Mouse (Mus musculus): Measurements from ENCODE around the gene Myo18a.
"Not testable (repeated sequence)": the region's sequence is repeated elsewhere in the genome, so short reads cannot be mapped to it uniquely, and the experiment has no call there.

The Myo18a gene

DNA sequence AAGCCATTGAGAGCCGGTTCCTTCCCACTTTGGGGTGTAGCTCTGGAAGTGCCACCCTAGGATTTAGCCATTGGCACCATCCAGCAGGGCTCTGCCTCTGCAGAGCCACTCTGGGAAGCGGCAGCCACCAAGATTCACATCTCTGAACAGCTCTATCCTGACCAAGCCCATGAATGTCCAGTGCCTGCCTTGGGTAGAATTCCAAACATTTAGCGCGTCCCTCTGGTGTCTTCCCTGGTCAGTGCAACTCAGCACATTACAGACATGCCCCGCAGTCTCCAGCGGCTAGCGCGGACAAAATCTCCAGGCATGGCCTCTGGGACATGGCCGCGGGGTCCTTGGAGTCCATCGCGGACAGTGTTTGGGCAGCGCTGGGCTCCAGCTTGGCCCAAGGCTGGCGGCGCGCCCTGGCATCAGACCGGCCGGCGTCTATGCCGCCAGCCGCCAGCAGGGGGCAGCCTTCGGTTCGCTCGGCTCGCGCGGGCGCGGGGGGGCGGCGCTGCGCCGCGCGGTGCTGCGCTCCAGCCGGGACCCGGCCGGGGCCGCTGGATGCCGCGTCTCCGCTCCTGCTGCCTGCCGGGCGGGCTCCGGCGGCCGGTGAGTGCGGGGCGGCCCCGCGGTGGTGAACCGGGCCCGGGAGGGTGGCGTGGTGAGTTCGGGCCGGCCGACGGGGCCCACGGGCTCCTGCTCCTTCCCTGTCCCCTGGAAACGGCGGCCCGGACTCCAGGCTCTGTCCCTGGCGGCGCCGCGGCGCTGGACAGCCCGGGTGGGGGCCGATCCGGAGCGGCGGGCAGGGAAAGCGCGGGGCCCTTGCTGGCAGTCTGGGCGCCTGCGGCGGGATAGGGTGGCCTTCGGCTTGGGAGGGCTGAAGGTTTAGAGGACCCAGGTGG lies at the start of gene Myo18a:
Gene Myo18a (plus strand): TSS at position 464 of the 890 bp plus-strand sequence.
- peak; percentile 86 for DNase-seq

DNA sequence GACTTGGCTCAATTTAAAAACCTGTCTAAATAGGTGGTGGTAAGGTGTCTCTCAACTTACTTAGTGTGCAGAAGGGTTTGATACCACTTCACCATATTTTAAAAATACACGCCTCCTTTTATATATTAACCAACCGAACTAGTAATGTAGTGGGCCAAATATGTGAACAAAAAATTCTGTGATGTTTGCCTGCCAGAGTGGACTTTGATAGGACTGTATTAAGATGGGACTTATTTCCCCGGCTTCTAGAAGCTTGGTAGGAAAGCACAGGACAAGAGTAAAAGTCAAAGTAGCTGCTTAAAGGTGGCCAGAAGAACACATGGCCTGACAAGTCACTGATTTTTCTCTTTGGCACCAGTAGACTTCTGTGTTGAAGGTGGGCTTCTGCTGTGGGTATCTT lies 49.3 kb upstream of the Myo18a start:
- DNase-seq, result no peak

DNA sequence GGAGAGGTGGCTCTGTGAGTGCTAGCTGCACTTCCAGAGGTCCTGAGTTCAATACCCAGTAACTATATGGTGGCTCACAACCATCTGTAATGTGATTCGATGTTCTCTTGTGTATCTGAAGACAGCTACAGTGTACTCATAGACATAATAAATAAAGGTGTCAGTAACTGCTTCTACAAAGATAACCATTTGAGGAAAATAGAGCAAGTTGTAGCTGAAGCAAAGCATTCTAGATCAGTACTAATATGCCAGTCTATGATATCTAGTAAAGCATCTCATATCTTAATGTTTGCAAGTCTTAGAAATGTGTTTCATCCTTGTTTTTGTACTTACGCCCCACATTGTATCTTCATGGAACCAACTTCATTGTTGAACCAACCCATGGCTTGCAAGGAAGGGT lies 44.0 kb upstream of the Myo18a start:
- no peak for DNase-seq

DNA sequence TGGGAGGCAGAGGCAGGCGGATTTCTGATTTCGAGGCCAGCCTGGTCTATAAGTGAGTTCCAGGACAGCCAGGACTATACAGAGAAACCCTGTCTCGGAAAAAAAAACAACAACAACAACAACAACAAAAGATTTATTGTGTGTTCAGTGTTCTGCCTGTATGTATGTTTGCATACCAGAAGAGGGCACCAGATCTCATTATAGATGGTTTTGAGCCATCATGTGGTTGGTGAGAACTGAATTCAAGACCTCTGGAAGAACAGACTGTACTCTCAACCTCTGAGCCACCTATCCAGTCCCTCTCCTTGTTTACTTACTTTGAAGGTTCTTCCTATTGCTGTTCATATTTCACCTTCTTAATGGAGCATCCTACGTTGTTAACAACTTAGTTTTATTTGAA lies 41.7 kb upstream of the Myo18a start:
- DNase-seq, result no peak

DNA sequence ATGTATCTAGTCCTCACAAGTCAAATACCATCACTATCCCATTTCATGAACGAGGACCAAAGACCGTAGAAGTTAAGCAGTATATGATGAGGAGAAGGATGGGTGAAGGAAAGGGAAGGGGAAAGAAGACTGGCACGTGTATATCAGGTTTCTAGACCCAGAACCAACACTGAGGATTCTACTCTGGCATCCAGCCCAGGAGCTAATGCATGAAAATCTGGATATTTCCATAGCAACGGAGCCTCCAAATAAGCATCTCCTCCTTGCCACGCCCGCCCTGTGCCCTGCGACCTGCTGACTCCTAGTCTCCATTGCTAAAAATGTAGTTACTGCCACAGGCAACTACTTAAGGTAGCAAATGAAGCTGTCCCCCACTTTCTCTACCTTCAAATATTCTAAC lies 38.3 kb upstream of the Myo18a start:
- DNase-seq, result no peak

DNA sequence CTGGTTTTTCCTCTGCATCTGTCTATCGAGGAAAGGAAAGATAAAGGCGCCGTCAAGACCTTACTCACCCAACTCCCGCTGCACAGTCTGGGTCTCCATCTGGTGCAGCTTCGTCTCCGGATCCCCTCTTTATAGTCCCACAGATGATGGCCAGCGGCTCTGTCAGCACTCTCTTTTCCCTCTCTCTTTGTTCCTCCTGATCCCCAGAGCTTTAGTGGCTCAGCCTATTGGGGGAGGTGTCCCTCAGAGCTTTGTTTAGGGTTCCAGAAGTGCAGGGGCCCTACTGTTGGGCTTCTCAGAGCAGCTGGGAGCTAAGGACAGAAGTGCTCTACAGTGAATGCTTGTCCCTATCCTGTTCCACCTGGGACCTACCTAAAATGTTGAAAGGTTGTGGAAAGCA lies 37.9 kb upstream of the Myo18a start, which contains the start of gene Cryba1:
Gene Cryba1 (minus strand): TSS at position 101 of the 400 bp plus-strand sequence.
- no peak for DNase-seq

DNA sequence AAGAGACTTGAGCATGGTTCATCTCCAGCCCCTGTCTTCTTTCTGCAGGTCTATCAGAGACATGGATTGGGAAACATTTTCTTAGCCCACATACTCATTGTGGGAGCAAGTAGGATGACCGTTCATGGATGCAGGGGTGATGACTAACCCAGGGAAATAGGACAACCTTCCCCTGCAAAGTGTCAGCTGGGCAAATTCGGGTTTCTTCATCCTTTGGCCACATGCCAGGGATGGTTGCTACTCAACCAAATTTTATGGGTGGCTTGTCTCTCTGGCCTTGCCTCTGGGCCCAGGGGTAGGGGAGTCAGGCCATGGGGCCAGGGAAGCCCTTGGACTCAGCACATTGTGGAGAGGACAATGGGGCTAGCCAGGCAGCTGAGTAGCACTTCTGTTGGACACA lies 34.5 kb upstream of the Myo18a start:
- no peak for DNase-seq

DNA sequence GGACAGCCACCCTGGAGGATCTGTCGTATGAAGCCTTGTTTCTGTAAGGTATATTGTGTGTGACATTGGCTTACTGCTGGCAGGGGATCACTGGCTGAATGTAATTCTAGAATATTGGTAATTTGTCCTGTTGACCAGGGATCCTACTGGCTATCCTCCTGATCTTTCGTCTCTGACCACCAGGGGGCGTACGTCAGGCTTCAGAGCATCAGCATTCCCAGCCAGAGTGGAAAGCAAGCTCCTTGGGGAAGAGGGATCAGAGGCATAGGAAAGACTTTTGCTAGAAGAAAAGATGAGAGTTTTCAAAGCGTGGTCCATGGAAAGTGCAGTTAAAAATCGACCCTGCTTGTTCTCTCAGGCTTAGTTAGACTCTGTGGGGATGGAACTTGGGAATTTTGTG lies 25.8 kb upstream of the Myo18a start:
- peak; percentile 72 for DNase-seq

DNA sequence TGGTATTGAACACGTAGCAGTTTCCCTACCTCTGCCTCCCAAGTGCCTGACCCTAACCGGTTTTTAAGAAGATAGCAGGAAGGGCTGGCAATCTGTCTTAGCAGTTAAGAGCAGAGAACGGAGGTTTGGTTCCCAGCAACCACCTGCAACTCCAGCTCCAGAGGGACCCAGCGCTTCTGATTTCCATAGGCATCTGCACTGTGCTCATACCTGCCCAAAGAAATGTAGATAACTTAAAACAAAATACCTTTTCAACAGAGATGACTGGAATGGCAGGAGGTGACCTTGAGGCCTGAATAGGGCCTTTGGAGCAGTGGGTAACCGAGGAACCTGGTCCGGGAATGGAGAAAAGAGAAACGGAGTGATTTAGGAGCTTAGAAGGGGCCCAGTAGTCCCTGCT lies 24.5 kb upstream of the Myo18a start:
- no peak for DNase-seq

DNA sequence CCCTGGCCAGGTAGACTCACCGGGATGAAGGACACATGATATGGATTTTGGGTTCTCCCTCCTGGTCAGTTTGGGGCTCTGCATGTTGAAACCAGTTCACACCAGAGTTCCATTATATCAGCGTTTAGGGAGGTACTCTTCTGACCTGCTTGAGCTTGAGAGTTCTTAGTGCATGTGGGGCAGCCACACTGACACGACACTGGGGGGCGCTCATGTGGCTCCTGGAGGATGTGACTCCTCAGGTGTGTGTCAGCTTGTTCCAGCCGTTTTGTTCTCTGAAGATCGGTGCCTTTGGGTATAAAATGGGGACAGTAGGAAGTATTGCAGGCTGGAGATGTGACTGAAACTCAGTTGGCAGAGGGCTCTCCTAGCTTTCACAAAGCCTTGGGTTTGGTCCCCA lies 19.1 kb upstream of the Myo18a start:
- no peak for DNase-seq

DNA sequence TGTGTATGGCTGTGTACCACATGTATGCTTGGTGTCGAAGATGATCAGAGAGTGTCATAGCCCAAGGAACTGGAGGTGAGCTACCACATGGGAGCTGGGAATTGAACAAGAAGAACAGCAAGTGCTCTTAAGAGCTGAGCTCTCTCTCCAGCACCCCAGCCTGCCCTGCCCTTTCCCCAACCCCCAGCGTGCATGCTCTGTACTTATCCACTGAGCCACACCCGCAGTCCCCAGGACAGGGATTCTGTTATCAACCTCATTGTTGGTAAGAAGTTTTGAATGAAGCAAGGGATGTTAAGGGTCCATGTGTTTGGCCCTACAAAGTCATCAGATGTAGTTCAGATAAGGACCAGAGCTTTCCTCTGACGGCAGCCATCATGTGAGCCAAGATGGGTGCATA lies 16.4 kb upstream of the Myo18a start:
- DNase-seq, result no peak

DNA sequence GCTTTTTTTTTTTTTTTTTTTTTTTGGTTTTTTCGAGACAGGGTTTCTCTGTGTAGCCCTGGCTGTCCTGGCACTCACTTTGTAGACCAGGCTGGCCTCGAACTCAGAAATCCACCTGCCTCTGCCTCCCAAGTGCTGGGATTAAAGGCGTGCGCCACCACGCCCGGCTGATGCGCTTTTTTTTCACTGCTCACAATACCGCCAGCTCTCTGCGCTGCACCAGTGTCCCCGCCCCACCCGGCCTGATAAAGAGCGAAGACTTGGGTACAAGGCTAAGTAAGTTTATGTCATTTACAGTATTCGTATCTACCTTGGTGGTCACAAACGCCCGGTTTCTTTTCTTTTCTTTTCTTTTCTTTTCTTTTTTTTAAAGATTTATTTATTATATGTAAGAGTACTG lies 15.9 kb upstream of the Myo18a start:
- not testable (repeated sequence) for DNase-seq

DNA sequence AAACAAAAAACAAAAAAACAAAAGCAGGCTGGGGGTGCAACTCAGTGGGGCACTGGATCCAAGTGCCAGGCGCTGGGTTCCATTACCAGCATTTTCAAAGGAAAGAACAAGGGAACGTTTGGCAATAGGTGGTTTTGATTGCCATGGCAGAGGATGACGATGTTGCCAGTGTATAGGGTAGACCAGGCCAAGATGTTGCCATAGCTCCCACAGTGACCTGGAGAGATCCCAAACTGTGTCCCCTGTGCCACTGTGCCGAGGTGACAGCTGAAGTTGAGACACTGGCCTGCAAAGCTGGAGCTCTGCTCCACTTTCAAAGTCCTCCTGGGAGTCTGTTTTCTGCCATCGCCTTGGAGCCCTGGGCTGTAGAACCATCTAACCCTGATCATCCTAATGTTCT lies 14.1 kb upstream of the Myo18a start:
- DNase-seq, result no peak

DNA sequence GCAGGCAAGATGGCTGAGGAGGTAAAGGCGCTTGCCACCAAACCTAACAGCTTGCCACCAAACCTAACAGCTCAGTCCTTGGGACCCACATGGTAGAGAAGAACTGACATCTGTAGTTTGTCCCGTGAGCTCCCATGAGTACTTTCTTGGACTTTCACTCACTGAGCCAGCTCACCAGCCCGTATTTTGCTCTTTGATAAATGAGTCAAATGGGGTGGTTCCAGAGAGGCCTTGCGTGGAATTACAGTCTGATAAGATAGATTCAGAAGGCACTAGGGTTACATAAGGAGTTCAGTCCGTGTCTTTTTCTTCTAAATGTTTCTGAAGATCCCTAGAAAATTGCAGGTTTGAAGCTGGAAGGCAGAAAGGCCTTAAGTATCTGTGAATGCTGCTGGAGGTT lies 10.5 kb upstream of the Myo18a start:
- no peak for DNase-seq

DNA sequence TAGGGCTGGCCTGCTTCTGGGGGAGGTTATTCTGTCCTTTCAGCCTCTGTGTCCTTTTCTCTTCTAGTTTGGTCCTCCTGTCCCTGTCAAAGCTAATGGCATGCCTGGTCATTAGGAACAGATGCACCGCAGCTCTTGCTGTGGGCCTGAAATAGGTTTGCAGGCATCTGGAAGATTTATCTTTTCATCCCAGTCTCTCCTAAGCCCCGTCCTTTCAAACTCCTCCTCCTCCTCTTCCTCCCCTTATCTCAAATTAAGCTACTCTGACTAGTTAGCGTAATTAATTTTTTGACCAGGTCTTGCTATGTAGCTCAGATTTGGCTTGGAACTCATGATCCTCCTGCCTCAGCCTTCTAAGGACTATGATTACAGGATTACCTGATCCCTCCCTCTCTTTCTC lies 9.6 kb upstream of the Myo18a start:
- DNase-seq, result no peak

DNA sequence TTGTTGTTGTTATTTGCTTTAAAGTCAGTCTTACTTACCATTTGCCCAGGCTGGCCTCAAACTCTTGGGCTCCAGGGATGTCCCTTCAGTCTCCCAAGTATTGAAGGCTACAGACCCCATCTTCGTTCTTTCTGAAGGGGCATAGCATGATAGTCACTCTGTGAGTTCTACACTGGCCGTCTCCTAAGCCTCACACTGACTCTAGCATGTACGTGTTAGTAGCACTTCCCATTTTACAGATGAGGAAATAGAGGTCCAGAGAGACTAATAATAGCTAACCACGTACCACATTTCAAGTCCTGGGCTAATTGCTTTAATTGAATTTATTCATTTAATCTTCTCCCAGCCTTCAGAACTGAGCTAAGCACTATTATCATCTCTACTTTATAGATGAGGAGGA lies 3.0 kb upstream of the Myo18a start:
- no peak for DNase-seq

DNA sequence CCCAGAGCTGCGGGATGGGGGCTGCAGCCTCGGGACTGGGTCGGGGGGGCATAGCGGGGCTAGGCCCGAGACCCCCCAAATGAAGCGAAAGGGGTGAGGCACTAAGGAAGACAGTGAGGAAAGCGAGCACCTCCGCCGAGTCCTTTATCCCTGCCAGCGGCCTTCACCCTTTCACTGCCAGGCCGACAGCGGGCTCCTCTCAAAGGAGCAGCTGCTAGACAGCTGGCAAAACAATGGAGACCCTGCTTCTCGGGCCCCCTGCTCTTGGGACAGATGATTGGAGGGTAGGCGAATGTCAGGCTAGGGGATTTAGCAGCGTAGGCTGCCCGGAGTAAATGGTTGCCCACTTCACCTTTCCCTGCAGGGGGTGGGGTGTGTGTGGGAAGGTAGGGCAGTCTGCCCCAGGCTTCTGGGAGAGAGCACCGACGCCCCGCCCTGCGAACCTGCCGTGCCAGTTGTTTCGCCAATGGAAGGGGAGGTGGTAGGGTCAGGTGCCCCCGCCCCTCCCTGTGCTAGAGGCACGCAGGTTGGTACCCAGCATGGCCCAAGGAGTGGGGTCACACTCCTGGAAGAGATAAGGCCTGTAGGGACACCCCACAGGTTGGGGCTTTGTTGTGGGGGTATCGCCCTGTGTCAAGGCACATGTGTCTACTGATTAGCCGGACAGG lies 761 bp downstream of the Myo18a start:
- DNase-seq, result peak; percentile 58

DNA sequence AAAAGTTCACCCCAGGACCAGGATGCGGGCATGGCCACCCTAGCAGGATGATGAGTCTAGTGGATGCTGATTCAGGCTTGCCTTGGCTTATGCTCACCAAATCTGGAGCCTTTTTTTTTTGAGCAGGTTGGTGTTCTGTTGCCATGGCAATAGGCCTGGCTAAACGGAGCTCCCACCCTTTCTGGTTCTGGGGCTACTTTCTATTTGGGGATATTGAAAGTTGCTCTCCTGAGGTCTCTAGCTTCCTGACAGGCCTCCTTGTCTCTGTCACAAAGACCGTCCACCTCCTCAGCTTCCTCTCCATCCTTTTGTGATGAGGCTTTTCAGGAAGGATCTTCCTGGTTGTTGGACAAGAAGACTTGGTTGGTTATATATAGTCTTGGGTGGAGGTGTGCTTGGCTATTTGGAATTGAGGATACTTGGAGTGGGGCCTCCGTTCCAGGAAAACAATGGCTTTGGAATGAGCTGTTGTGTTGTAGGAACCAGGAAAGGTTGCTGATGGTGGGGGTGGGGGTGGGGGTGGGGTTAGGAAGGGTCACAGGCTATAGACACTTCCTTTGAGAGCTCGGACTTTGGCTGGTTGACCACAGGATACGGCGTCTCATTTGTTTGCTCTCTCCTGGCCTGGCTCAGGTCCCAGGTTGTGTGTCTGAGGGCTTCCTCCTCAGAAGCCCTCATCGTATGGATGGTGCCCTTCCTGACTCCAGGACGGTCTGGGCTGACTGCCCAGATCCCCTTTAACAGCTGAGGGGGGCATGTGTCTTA lies 1.8 kb downstream of the Myo18a start:
- DNase-seq, result peak; percentile 57

DNA sequence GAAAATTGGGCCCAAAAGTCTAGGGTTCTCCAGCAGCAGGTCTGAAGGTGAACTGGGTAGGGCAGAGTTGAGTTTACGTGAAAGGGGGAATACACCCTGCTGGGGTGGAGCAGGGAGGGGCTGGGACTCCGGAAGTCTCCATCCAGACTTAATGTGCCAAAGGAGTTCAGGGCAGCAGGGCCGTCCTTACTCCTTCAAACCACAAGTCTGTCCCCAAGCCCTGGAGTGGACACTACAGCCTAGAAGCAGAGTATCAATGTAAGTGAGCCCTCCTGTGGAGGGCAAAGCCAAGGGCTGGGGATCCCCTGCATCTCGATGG lies 2.4 kb downstream of the Myo18a start:
- no peak for DNase-seq

DNA sequence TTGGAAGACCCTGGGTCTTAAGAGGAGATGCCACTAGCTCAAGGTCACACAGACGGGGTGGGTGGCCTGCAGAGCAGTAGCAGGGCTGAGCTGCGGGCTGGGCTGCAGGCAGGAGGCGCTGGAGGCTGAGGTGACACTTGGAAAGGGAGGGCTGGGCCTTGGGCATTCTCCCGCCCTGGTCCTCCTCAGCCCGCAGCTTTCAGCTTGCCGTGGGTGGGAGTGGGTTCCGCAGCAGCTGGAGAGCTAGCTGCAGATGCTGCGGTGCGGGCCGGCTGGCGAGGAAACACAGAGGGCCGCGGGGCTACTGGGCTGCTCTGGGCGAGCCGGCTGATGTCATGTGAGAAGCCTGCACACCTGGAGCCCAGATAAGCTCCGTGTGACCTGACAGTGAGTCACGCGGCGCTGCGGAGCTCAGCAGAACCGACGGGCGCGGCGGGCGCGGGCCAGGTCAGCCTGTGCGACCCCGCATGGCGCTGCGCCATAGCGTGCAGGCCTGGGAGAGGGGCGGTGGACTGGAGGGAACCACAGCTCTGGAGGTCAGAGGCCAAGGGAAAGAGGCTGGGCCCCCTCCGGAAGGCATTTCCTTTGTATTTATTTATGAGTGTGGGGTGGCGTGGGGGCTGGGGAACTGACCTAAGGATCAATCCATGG lies 3.4 kb downstream of the Myo18a start:
- peak; percentile 58 for DNase-seq

DNA sequence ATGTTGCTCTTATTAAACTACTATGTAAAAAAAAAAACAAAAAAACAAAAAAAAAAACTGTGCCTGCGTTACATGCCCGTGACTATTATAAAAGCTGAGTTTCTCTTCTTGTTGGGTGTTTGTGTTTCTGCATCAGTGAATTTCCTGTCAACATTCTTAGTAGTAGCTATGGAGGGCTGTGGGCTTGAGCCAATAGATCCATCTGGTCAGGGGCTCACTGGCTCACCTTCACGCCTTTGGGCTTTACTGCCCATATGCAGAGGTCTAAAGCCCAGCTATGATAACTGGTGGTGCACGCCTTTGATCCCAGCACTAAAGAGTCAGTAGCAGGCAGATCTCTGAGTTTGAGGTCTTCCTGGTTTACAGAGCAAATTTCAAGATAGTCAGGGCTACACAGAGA lies 6.5 kb downstream of the Myo18a start:
- DNase-seq, result no peak

DNA sequence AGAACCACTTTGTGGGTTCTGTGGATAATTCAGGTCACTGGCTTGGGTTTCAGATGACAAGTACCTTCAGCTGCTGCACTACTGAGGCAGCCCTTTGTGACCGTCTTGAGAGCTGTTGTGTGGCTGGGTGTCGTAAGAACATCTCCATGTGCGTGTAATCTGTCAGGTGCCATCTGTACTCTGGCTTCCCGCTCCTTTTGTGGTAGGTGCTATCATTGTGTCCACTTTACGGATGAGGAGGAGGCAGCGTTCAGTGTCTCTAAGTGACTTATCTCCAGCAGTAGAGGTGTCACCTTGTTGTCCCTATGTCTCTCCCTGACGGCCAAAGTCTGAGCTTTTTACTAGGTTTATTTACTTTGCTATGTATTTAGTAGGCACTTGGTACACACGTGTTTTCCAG lies 7.3 kb downstream of the Myo18a start:
- no peak for DNase-seq

Measured in right cerebral cortex, postnatal 25 days (tissue).